Mouse (Mus musculus): ENCODE data around the gene C130074G19Rik.

Gene C130074G19Rik

DNA sequence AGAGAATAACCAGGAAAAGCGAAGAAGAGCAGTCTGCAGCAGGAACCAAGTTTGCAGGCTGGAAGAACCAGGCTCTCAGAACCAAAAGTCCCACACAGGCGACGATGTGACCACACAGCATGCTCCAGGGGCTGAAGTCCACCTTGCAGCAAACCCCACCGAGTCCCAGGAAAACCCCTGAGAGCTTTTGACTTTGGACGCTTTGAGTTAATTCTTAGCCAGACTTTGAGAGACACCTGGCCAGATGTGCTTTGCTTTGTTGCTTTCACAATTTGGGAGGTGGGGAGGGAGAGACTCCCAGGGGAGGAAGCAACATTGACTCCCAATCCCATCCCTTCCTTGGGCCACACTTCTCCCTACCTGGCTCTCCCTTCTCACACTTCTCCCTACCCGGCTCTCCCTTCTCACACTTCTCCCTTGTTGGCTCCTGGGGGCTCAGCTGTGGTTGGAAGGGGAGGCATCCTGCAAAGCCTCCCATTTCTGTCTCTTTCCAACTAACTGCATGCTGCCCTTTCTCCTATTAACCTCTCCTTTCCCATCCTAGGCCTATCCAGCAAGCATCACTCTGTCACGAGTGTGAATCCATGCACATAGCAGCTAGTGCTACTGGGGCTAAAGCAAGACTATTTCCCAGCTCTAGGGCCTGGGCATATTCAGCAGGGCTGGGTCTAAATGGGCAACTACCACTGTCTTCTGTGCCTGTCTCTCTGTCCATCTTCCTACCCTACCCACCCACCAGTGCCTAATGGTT is 10.8 kb downstream of the C130074G19Rik start:
- no peak for DNase-seq

- DNase-seq = no peak
These were observed 11.5 kb downstream of the C130074G19Rik start for GRCm38 (mm10) chr1:184871506-184871905.

DNA sequence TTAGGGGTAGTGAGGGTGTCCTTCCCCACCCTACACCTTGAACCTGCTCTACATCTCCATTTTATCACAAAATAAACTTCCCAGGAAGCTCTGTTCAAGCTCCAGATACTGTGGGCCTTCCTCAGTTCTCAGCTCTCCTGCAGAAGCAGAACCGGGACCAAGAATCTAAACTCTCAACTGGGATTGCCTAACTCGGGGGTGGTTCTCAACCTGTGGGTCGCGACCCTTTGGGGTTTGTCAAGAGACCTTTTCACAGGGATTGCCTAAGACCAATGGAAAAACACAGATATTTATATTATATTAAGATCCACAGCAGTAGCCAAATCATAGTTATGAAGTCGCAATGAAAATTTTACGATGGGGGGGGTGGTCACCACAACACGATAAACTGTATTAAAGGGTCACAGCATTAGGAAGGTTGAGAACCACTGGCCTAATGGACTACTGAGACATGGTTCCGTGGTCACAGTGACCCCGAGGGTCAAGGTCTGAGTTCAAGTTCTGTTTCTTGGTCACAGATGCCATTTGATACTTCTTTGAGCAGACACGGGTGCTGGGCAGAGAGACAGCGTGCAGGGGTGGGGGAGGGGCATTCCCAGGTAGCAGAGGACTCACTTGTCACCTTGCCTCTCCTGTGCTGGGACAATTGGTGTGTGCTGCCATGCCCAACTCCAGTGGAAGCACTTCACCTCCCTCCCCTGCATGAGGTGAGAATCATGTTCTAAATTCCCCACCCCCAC is 12.2 kb downstream of the C130074G19Rik start:
- no peak for DNase-seq

DNA sequence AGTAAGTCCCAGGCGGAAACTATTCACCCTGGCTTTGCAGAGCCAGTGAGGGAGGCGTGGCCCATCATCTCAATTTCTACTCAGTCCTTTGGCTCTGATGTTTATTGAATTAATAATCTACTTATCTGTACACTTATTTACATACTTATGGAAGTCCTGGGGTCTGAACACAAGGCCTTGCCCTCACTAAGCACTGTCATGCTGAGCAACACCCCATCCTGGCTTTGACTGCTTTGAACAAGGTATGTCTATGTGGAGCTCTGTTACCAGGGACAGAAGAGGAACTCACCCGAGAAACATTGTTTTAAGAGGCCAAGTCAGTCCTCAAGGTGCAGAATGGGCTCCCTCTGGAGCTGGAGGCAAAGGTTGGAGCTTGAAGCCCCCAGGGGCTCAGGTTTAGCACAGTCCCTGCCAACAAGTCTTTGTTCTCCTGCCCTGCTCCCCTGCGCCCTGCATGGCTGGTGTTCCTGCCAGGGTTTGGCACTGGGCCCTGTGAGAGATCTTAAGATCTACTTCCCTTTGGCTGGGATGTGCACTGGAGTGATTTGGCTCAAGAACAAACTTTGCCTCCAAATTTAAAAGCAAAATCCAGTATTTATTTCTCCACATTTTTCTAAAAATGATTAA is 13.0 kb downstream of the C130074G19Rik start:
- no peak for DNase-seq

- DNase-seq = no peak
These were observed 15.3 kb downstream of the C130074G19Rik start for GRCm38 (mm10) chr1:184867640-184868120.

DNA sequence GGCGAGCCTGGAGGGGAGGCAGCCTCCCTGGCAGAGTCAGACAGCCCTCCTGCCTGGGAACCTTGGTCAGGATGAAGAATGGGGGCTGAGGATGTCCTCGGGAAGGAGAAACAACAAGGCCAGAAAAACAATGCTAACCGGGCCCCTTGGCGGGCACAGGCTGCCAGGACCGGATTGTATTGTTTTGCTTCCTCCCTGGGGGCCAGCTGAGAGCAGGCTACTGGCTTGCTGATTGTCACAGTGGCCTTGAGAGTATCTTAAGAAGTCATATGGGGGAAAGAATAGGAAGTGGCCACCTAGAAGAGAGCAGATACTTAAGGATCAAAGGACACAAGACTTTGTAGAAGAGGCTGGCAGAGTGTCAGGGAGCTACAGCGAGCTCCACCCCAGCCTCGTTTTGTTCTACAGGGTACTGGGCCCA is 18.6 kb downstream of the C130074G19Rik start:
- DNase-seq = no peak

DNA sequence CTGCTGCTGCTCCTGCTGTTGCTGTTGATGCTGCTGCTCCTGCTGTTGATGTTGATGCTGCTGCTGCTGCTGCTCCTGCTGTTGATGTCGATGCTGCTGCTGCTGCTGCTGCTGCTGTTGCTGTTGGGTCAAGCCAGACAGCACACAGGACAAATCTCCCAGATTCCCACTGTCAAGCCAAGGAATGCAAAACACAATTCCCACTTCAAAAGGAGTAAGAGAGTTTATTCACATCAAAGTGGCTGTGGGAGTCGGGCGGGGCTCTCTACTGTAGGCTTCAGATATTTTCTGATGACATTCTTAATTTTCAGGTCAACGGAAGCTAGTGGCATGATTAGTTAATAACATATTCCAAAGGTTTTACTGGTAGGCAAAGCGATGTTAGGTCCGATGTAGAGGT is 20.4 kb downstream of the C130074G19Rik start:
- no peak for DNase-seq

DNA sequence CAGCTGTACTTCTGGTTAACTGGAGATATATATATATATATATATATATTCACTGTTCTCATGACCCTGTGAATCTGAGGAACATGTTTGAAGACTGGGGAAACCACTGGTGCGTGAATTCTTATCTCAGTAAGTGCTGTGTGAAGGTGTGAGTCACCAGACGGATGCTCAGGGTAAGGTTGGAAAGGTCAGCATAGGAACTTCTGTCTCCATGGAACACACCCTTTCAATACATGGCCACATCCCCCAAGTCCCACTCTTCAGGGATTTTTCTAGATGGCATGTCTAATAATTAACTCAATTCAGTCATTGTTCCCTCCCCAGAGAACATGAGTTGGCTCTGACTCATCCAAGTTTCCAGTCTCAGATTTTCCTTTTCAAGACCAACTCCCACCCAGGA is 21.5 kb downstream of the C130074G19Rik start:
- DNase-seq = no peak

DNA sequence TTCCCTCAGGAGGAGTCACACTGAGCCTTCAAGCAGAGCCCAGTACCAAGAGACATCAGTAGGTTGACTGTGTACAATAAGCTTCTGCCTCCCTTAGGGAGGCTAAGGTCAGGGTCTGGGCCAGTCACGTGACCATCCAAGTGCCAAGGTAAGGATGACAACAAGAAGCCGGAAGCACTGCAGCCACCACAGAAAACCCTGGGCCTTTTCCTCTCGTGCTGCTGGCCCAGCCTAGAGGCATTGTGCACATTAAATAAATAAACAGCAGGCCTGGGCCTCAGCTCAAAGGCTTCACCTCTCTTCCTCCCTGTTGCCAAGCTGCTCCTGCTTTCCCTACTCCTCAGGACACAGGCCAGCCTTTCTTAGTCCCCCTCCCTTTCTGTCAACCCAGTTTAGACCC is 22.7 kb downstream of the C130074G19Rik start:
- DNase-seq = no peak

DNA sequence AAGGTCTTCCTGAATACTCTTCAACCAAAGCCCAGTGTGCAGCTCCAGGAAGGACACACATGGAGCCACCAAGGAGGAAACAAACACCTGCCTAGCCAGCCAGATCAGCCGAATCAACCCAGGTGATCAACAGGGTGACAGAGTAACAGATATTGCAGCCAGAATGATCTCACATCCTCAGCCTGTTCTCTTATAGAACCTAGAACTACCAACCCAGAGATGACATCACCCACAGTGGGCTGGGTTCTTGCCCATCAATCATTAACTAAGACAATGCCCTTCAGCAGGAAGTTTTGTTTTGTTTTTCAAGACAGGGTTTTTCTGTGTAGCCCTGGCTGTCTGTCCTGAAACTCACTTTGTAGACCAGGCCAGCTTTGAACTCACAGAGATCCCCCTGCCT is 24.8 kb downstream of the C130074G19Rik start:
- DNase-seq = no peak

- no peak for DNase-seq
These were observed 25.8 kb downstream of the C130074G19Rik start for GRCm38 (mm10) chr1:184857216-184857615.

DNA sequence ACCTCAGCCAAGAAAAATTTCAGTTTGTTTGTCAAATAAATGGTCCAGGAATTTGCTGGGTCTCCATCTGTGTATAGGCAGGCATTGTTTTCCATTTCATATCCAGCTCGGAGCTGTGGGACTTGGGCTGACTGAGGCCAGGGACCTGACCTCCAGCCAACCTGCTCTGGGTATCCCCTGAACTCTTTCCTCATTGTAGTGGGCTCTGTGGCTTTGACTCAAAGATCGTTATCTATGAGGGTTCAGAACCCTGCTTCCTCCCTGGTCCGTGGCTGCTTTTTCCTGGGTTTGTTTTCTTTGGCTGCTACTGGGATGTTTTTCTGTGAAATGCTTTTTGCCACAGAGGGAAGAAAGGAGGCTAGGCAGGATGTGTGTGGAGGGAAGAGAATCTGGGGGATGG is 29.1 kb downstream of the C130074G19Rik start:
- DNase-seq = no peak

- DNase-seq = peak; percentile 60 to 71
These were observed 29.7 kb downstream of the C130074G19Rik start for GRCm38 (mm10) chr1:184853339-184853738.

DNA sequence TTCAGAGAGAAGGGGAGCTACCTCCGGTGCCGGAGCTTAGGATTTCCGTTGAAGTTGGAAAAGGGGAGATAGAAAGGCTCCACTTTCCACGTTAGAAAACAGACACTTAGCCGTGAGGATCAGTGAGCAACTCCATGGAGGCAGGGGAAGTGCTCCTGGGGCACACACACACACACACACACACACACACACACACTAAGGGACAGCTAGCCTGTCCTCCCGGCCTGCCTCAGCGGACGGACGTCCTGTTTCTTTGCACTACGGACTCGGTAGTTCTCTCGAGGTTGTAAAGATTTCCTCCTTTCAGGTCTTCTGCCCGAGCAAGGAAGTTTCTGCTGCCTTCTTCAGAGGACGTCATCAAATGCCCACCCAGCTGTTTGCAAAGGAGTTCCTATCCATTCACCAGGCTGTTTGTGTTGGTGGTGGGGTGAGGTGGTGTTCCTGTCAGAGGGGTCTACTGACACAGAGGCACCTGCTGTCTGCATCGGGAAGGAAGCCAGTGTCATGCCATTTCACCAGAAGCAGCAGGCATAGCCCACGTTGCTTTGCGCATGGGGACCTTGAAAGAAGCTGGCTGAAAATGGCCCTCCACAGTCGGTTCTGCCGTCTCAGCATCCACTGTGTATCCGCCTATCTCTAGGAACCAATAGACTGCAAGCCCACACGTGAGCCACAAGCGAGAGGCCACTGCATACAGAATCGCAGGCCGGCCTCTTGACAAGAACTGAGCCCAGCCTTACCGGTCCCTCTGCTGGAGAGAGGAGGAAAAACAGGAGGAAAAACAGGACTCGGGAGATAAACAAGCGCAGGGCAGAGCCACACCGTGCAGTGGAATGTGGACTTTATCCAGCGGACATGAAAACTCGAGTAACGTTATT is 31.0 kb downstream of the C130074G19Rik start:
- peak; percentile 74 to 83 for DNase-seq

DNA sequence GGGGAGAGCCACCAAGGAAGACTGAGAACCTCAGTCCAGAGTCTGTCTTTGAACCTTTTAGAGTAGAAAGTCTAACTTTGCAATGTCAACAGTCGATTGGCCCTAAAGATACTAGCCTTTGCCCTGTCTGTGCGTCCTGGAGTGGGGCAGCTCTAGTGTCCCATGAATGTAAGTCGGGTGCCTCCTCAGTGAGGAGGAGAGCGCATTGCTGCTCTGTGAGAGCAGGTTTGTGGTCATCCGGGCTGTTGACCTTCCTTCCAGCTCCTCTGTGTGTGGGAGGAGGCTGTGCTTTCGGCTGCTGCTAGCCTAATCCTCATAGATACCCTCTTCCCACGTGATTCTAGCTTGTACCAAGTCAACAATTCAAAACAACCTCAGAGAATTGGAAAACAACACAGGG is 31.9 kb downstream of the C130074G19Rik start:
- DNase-seq = no peak

DNA sequence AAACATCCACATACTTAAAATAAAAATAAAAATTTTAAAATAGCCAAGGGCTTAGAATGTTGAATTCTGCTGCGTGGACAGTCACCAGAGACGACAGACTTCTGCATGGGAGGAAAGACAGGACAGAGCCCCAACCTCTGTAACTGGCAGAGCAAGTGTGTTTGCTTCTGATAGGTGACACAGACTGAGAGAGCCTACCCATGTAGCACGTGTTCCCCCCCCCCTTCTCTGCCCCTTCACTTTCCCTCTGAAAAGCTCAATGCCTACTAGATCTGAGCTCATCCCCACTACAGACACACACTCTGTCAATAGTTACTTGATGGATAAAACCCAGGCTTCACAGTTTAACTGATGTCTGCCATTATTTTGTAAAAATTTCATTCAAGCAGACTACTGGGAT is 36.0 kb downstream of the C130074G19Rik start:
- DNase-seq = no peak

DNA sequence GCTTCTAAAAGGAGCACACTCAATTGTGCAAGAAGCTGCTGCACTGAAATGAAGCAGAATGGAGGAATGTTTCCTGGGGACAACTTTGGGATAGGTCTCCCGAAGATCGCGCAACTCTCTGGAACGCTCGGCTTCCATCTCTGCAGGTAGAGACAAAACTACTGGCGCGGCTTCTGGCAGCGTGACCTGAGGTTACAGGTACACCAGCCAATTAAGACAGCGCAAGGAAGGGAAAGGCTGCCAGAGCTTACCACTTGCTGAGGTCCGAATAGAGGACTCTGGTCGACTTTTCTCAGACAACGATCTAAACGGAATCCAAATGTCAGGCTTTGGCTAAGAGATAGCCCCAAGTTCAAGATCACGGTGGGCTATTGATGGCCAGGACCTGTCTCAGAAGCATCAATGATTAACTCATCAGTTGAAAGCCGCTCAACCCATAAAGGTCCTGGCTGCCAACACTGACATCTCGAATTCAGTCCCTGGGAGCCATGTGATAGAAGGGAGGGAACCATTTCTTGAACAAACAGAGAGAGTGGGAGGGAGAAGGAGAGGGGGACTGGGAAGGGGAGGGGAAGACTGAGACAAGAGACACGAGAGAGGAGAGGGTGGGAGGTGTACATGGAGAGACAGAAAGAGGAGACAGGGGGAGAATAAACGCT is 36.8 kb downstream of the C130074G19Rik start, which contains the start of gene Marc2:
Gene Marc2, minus strand, starts transcription at position 360 of the 659 bp plus-strand sequence.
- peak in 1 of 2 experiments; percentile 19 for DNase-seq

DNA sequence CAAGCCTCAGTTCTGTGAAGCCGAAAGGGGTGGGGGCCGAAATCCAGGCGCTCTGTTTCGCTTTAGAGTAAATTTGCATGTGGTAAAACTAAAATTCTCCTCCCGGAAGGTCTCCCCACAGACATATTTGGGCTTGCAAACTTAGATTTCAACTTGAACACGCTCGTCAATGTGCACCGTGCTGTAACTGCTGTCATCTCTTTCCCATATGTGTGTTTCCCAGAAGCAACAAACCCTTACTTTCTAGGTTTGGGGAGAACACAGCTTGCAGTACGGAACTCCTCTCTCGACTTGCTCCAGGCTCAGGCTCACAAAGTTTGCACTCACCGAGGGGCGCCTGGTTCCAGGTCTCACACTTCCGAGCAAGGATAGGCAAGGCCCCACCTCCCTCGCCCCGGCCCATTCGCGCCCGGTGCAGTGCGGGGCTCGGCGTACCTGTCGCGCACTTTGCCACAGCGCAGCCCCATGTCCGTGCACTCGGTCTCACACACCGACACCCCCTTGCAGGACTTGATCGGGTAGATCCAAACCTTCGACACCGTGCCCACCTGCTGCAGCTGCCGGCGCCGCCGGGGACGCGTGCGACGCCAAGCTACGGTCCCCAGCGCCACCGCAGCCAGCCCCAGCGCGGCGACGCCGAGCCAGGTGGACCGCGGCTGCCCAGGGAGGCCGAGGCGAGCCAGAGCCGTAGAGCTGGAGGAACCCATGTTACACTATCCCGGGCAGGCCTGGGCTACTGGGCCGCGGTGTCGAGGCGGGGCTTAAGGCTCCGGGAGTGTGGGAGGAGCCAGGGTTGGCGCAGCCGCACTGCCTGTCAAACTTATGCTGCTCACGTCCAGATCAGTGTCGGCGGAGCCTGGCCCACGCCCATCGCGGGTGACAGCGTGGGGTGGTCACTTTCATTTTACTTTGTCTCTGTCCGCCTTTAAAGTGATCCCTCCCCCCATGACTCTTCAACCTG is 37.6 kb downstream of the C130074G19Rik start:
- DNase-seq = peak; percentile 86 to 87

DNA sequence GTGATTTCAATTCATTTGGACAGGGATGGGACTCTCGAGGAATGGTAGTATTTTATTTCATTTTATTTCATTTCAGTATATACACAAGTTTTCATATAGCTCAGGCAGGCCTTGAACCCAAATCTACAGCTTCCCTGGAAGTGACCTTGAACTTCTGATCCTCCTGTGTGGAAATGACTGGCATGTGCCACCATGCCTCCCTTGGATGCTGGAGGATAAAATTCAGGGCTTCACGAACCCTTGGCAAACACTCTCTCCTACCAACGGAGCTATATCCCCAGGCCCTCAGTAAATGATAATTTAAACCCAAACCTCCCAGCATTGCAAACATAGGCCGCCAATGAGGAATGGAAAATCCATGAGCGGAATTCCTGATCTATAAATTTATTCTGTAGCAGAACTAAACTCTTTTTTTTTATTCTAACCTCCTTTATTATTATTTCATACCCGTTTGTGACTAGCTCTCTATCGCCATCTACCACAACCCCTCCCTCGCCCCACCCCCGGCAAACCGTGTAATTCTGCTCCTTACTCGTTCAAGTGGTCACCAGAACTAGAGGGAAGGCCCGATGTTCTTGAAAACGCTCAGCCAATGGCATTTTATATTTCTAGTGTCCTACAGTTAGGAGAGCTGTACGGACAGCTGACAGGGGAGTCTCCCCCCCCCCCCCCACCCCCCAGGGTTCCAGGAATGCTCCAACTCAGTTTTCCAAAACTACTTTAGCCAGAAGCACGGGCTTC is 38.5 kb downstream of the C130074G19Rik start:
- peak in 1 of 2 experiments; percentile 16 for DNase-seq

DNA sequence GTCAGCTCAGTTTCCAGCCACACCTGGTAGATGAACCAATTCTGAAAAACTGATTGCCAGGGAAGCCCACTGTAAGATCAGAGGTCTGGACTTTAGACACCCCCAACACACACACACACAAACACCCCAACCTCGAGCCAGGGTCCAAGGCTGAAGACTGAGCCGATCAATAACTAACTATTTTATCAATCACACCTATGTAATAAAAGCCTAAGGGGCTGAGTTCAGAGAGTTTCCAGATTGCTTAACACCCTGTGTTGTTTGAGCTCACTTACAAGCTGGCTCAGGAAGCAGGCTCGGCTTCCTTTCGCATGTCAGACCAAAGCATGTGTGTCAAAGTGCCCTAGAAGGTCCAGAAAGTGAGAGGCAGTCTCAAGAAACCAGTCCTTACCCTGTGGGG is 45.4 kb downstream of the C130074G19Rik start:
- DNase-seq = no peak

All from cerebellum, adult 18-20 months (tissue).